Mouse (Mus musculus): ENCODE results near the gene Hc. TPM values are rescaled to one million over a fixed set of nuclear protein-coding genes. Genes with fewer than 3 reads are reported as not detected.
A peak's percentile ranks its signal among the peaks of the same experiment; 100 is the strongest.

Gene Hc
- polyA plus RNA-seq, 1 experiment, result 168 TPM

- no peak overlapping the region for H3K4me3 ChIP-seq (replicated peaks; ENCODE audit: extremely low read depth, low read depth, low read length)
- no peak for TF ChIP-seq CTCF (IDR thresholded peaks at IDR 0.05; ENCODE audit: insufficient read depth, low read length)
- no peak for TF ChIP-seq POLR2A (IDR thresholded peaks at IDR 0.05; ENCODE audit: borderline replicate concordance, extremely low read depth, low read depth, low read length)
- no peak for DNase-seq
- H3K4me1 ChIP-seq (ENCODE audit: control insufficient read depth, insufficient read depth, low read length), result no peaks in the 10 kb centered on the region
- 81% methylated on average over 2 of the region's 2 CpGs for WGBS
These were observed 107.6 kb downstream of the Hc start for GRCm38 (mm10) chr2:34953547-34954116.

GRCm38 (mm10) chr2:34953018-34953417, 108.2 kb downstream of the Hc start:
- TF ChIP-seq CTCF (IDR thresholded peaks at IDR 0.05; ENCODE audit: insufficient read depth, low read length) (no peak), POLR2A (IDR thresholded peaks at IDR 0.05; ENCODE audit: borderline replicate concordance, extremely low read depth, low read depth, low read length) (no peak)
- H3K4me1 ChIP-seq (ENCODE audit: control insufficient read depth, insufficient read depth, low read length), result no peaks in the 10 kb centered on the region
- no peak for DNase-seq
- WGBS, result 61% methylated on average over 4 of the region's 4 CpGs
- no peak overlapping the region for H3K4me3 ChIP-seq (replicated peaks; ENCODE audit: extremely low read depth, low read depth, low read length)

- Histone ChIP-seq H3K4me1 (ENCODE audit: control insufficient read depth, insufficient read depth, low read length) (no peaks in the 10 kb centered on the region), H3K4me3 (replicated peaks; ENCODE audit: extremely low read depth, low read depth, low read length) (no peak overlapping the region)
- no peak for TF ChIP-seq POLR2A (IDR thresholded peaks at IDR 0.05; ENCODE audit: borderline replicate concordance, extremely low read depth, low read depth, low read length)
- no peak for TF ChIP-seq CTCF (IDR thresholded peaks at IDR 0.05; ENCODE audit: insufficient read depth, low read length)
- no peak for DNase-seq
These were observed 109.8 kb downstream of the Hc start for GRCm38 (mm10) chr2:34951469-34951868.

- WGBS, result 27% methylated on average over 2 of the region's 2 CpGs
- no peaks in the 10 kb centered on the region for H3K4me1 ChIP-seq (ENCODE audit: control insufficient read depth, insufficient read depth, low read length)
- H3K4me3 ChIP-seq (replicated peaks; ENCODE audit: extremely low read depth, low read depth, low read length), result no peak overlapping the region
- TF ChIP-seq CTCF (IDR thresholded peaks at IDR 0.05; ENCODE audit: insufficient read depth, low read length) (no peak), POLR2A (IDR thresholded peaks at IDR 0.05; ENCODE audit: borderline replicate concordance, extremely low read depth, low read depth, low read length) (no peak)
- no peak for DNase-seq
These were observed 112.6 kb downstream of the Hc start for GRCm38 (mm10) chr2:34948622-34949021.

- Histone ChIP-seq H3K4me3 (replicated peaks; ENCODE audit: extremely low read depth, low read depth, low read length) (no peak overlapping the region), H3K4me1 (ENCODE audit: control insufficient read depth, insufficient read depth, low read length) (no peaks in the 10 kb centered on the region)
- peak; percentile 1 for DNase-seq
- WGBS, result 73% methylated on average over 4 of the region's 4 CpGs
- TF ChIP-seq CTCF (IDR thresholded peaks at IDR 0.05; ENCODE audit: insufficient read depth, low read length) (no peak), POLR2A (IDR thresholded peaks at IDR 0.05; ENCODE audit: borderline replicate concordance, extremely low read depth, low read depth, low read length) (no peak)
These were observed 115.2 kb downstream of the Hc start for GRCm38 (mm10) chr2:34946046-34946445.

GRCm38 (mm10) chr2:34945580-34945979, 115.7 kb downstream of the Hc start:
- no peaks in the 10 kb centered on the region for H3K4me1 ChIP-seq (ENCODE audit: control insufficient read depth, insufficient read depth, low read length)
- 81% methylated on average over 4 of the region's 4 CpGs for WGBS
- peak; percentile 3 for DNase-seq
- H3K4me3 ChIP-seq (replicated peaks; ENCODE audit: extremely low read depth, low read depth, low read length), result no peak overlapping the region
- no peak for TF ChIP-seq CTCF (IDR thresholded peaks at IDR 0.05; ENCODE audit: insufficient read depth, low read length)
- TF ChIP-seq POLR2A (IDR thresholded peaks at IDR 0.05; ENCODE audit: borderline replicate concordance, extremely low read depth, low read depth, low read length), result no peak

GRCm38 (mm10) chr2:34944761-34945160, 116.5 kb downstream of the Hc start:
- DNase-seq, result peak; percentile 71
- H3K4me3 ChIP-seq (replicated peaks; ENCODE audit: extremely low read depth, low read depth, low read length), result no peak overlapping the region
- TF ChIP-seq POLR2A (IDR thresholded peaks at IDR 0.05; ENCODE audit: borderline replicate concordance, extremely low read depth, low read depth, low read length), result 0 out of 2 replicates have a peak, but pooled peaks have one; percentile 16
- no peak for TF ChIP-seq CTCF (IDR thresholded peaks at IDR 0.05; ENCODE audit: insufficient read depth, low read length)

GRCm38 (mm10) chr2:34943556-34944120, 117.6 kb downstream of the Hc start:
- Histone ChIP-seq H3K4me3 (replicated peaks; ENCODE audit: extremely low read depth, low read depth, low read length) (no peak overlapping the region), H3K4me1 (ENCODE audit: control insufficient read depth, insufficient read depth, low read length) (no peaks in the 10 kb centered on the region)
- no peak for DNase-seq
- no peak for TF ChIP-seq POLR2A (IDR thresholded peaks at IDR 0.05; ENCODE audit: borderline replicate concordance, extremely low read depth, low read depth, low read length)
- no peak for TF ChIP-seq CTCF (IDR thresholded peaks at IDR 0.05; ENCODE audit: insufficient read depth, low read length)
- WGBS, result 75% methylated on average over 13 of the region's 13 CpGs

More at GRCm38 (mm10) chr2:34944761-34945160, 116.5 kb downstream of the Hc start:
- 11% methylated on average over 8 of the region's 8 CpGs for WGBS
- H3K4me1 ChIP-seq (ENCODE audit: control insufficient read depth, insufficient read depth, low read length), result no peaks in the 10 kb centered on the region

GRCm38 (mm10) chr2:34941061-34941675, 120.1 kb downstream of the Hc start:
- DNase-seq, result no peak
- 65% methylated on average over 11 of the region's 11 CpGs for WGBS
- no peaks in the 10 kb centered on the region; the same call in 1 of the 2 replicates for H3K4me1 ChIP-seq (ENCODE audit: control insufficient read depth, insufficient read depth, low read length)
- no peak overlapping the region for H3K4me3 ChIP-seq (replicated peaks; ENCODE audit: extremely low read depth, low read depth, low read length)
- TF ChIP-seq POLR2A (IDR thresholded peaks at IDR 0.05; ENCODE audit: borderline replicate concordance, extremely low read depth, low read depth, low read length) (peak; percentile 6; the same call in 1 of the 2 replicates), CTCF (IDR thresholded peaks at IDR 0.05; ENCODE audit: insufficient read depth, low read length) (no peak)

- H3K4me3 ChIP-seq (replicated peaks; ENCODE audit: extremely low read depth, low read depth, low read length), result no peak overlapping the region
- TF ChIP-seq POLR2A (IDR thresholded peaks at IDR 0.05; ENCODE audit: borderline replicate concordance, extremely low read depth, low read depth, low read length) (no peak), CTCF (IDR thresholded peaks at IDR 0.05; ENCODE audit: insufficient read depth, low read length) (no peak)
- WGBS, result 72% methylated on average over 5 of the region's 5 CpGs
- DNase-seq, result no peak
- H3K4me1 ChIP-seq (ENCODE audit: control insufficient read depth, insufficient read depth, low read length), result no peaks in the 10 kb centered on the region; the same call in 1 of the 2 replicates
These were observed 121.0 kb downstream of the Hc start for GRCm38 (mm10) chr2:34940246-34940645.
